Mouse (Mus musculus) intestine, embryonic 14.5 days (tissue): ENCODE results near the gene Rab33b. TPM values are rescaled to one million over a fixed set of nuclear protein-coding genes. Genes with fewer than 3 reads are reported as not detected.

ENCODE experiments used
- ATAC-seq: fragments of 200-750 bp; cut with Nextera tagmentation; replicated peaks from 2 replicates; pipeline ENCODE4 v1.8.0; 2017; ENCODE audit warnings: low read depth, moderate number of reproducible peaks, moderate TSS enrichment, moderate library complexity; ENCODE audit not compliant: low FRiP score, low TSS enrichment
- DNase-seq: peaks from one replicate; pipeline ENCODE4 v3.0.0-alpha.2; 2018; ENCODE audit warnings: low spot score
- H3K27ac ChIP-seq: fragments of 300-500 bp; sonication (generic); 2 replicates; pipeline ENCODE4 v1.5.1; 2014; ENCODE audit warnings: low read depth, mild to moderate bottlenecking, control low read depth
- H3K27me3 ChIP-seq: fragments of 300-500 bp; sonication (generic); replicated peaks from 2 replicates; pipeline ENCODE4 v1.6.1; 2014; ENCODE audit warnings: low read length, control low read depth; ENCODE audit not compliant: control insufficient read depth, insufficient read depth
- H3K36me3 ChIP-seq: fragments of 300-500 bp; sonication (generic); 2 replicates; pipeline ENCODE4 v1.6.1; 2014; ENCODE audit warnings: low read length, control low read depth; ENCODE audit not compliant: control insufficient read depth, insufficient read depth
- H3K4me1 ChIP-seq: fragments of 300-500 bp; sonication (generic); replicated peaks from 2 replicates; pipeline ENCODE4 v1.6.1; 2014; ENCODE audit warnings: low read length, control low read depth, mixed read lengths; ENCODE audit not compliant: control insufficient read depth, insufficient read depth
- H3K4me2 ChIP-seq: fragments of 300-500 bp; sonication (generic); 2 replicates; pipeline ENCODE4 v1.6.1; 2014; ENCODE audit warnings: low read length
- H3K4me3 ChIP-seq: fragments of 300-500 bp; sonication (generic); 2 replicates; pipeline ENCODE4 v1.5.1; 2014; ENCODE audit warnings: low read depth, low read length, control low read depth, mixed read lengths
- H3K9ac ChIP-seq: fragments of 300-500 bp; sonication (generic); 2 replicates; pipeline ENCODE4 v1.6.1; 2014; ENCODE audit warnings: mild to moderate bottlenecking, low read length
- H3K9me3 ChIP-seq: fragments of 300-500 bp; sonication (generic); 2 replicates; pipeline ENCODE4 v1.6.1; 2016; ENCODE audit warnings: low read length, control low read depth; ENCODE audit not compliant: control insufficient read depth
- WGBS: fragments of 180-500 bp; shearing (Covaris S2); extraction: QIAGEN DNeasy Blood & Tissue Kit; methylation state at CpG from one replicate; pipeline ENCODE4 v1.1.7; 2014; 5-methylcytosine and 5-hydroxymethylcytosine counted together
- polyA plus RNA-seq: library from polyadenylated mRNA; unstranded; fragments of >200 nt; fragmentation: Nextera tagmentation; extraction: Ambion mirVana; gene quantifications from 2 replicates; pipeline ENCODE4 v1.2.1, GENCODE M21; 2014

Gene Rab33b
- polyA plus RNA-seq, 1 experiment from 2014 or later: 20.0 TPM

DNA sequence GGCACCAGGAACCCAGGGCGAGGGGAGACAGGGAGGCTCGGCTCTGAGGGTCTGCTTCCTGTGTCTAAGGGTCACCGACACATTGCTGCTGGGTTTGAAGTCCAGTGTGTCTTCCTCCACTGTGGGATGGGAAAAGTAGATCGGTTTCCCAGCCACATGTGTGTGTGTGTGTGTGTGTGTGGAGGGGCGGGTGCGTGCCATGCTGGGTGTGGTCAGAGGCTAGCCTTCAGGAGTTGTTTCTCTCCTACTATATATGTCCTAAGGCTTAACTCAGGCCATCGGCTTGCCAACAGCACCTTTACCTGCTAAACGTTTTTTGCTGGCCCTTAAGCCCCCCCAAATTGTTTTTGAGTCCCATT lies 35.0 kb downstream of the Rab33b start:
- peaks cover 4% of the 10 kb centered on the region; the same call in 1 of the 2 replicates for H3K4me1 ChIP-seq
- H3K36me3 ChIP-seq: peaks cover 44% of the 10 kb centered on the region
- no peaks in the 10 kb centered on the region for H3K27me3 ChIP-seq
- H3K9ac ChIP-seq: no peak overlapping the region
- H3K9me3 ChIP-seq: no peaks in the 10 kb centered on the region
- H3K27ac ChIP-seq: peak overlapping the region; percentile 5; the same call in 1 of the 2 replicates
- WGBS: 64% methylated on average over 8 of the region's 8 CpGs
- no peak overlapping the region for H3K4me3 ChIP-seq
- H3K4me2 ChIP-seq: no peak overlapping the region
- DNase-seq (no peak), ATAC-seq (peak; percentile 37; the same call in 1 of the 2 replicates)

DNA sequence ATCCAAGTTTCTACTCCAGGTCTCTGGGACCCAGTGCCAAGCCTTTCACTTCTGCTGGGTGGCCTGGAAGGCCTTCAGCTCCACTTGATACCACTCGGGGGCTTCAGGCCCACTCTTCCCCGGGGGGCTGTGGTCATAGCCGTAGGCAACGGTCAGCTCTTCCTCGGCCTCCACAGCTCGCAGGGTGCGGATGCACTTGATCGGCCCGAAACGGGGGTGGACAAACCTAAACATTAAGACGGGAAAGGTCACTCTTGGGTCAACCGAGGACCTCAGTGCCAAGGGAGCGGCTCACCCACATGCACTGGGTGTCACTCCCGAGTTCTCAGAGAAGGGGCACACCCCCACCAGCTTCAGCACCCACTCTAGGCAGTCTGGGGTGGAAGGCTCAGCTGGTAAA lies 37.5 kb downstream of the Rab33b start:
- no peaks in the 10 kb centered on the region for H3K9me3 ChIP-seq
- no peak for ATAC-seq
- DNase-seq: no peak
- H3K36me3 ChIP-seq: peaks cover 67% of the 10 kb centered on the region
- H3K4me3 ChIP-seq: no peak overlapping the region
- 90% methylated on average over 14 of the region's 14 CpGs for WGBS
- no peak overlapping the region for H3K4me2 ChIP-seq
- H3K27me3 ChIP-seq: no peaks in the 10 kb centered on the region
- H3K27ac ChIP-seq: no peak overlapping the region
- peaks cover 4% of the 10 kb centered on the region; the same call in 1 of the 2 replicates for H3K4me1 ChIP-seq
- H3K9ac ChIP-seq: no peak overlapping the region

DNA sequence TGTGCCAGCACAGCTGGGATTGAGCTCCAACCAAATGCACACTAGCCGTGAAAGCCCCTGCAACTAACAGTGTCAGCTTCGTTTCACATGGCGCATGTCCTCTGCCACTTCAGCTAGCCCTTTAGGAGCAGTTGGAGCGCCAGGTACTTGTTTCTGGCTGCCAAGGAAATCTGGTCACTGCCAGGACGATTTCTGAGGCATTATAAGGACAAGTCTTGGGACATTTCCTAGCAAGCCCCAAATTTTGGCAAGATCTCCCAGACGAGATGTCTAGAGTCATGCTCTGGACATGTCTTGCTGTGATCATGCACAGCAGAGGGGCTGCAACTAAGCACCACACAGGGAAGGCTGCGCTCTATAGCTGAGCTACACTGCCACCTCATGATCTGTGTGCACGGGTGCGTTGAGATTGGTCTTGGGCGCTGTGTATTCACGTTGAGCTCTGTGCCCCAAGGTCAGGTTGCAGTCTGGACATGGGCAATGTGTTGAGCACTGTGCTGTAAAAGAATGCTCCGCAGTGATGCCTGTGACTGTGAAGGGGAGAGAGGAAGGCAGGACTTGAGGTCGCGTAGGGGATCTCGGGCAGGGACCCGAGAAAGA lies 41.6 kb downstream of the Rab33b start:
- Histone ChIP-seq H3K9me3 (no peaks in the 10 kb centered on the region), H3K27me3 (no peaks in the 10 kb centered on the region), H3K9ac (no peak overlapping the region), H3K4me3 (no peak overlapping the region), H3K36me3 (peaks cover 85% of the 10 kb centered on the region), H3K27ac (no peak overlapping the region), H3K4me2 (no peak overlapping the region), H3K4me1 (no peaks in the 10 kb centered on the region)
- ATAC-seq (no peak), DNase-seq (no peak)
- 87% methylated on average over 16 of the region's 16 CpGs for WGBS

DNA sequence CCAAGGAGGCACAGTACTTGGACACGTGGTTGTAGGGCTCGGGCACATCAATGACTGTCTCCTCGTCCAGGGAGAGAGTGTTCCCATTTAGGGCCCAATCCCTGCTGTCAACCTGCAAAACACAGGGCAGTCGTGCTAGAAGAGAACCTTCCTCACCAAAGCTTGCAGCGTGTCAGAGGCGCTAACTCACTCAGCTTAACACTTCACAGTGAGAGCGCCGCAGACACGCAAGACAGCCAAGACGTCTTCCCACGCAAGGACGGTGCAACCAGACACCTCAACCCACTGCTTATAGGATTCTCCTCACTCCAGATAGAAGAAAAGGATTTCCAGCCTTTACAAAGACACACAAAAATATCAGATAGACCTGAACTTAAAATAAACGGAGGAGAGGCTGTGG lies 43.2 kb downstream of the Rab33b start:
- Histone ChIP-seq H3K9me3 (no peaks in the 10 kb centered on the region), H3K9ac (no peak overlapping the region), H3K4me3 (no peak overlapping the region), H3K27ac (no peak overlapping the region), H3K4me2 (no peak overlapping the region), H3K27me3 (no peaks in the 10 kb centered on the region), H3K4me1 (peaks cover 11% of the 10 kb centered on the region), H3K36me3 (peaks cover 73% of the 10 kb centered on the region)
- DNase-seq (no peak), ATAC-seq (no peak)
- 90% methylated on average over 13 of the region's 13 CpGs for WGBS

DNA sequence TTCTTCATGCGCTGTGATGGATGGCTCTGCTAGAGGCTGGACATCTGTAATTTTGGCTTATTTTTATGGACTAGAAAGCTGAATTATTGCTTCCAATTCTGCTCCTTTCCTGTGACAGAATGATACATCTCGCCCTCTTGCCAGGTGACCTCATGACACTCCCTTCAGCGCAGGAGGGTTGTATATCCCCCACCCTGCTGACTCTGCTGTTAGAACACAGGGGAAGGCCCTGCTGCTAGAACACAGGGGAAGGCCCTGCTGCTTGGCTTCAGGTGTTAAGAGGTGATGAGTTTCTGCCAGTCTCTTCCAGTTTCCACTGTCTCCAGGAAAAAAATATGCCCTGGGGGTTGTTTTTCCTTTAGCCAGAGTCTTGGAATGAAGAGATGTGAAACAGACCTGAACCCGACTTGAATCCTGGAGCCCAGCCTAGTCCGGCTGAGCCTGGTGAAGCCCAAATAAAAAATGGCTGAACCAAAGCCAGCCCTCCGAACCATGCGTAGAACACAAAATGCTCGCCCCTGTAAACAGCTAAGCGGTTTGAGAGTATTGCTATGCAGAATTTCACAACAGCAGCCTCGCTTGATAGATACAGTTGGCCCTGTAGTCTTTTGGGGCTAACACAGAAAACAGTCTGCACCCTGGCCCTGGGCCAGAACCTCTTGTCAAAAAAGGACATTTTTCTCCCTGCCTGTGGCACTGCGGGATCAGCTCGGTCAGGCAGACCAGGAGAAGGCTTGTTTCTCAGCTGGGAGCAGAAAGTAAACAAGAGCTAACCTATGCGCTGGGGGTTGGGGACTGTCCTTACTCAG lies 48.0 kb downstream of the Rab33b start:
- Histone ChIP-seq H3K27ac (peak overlapping the region; percentile 47), H3K4me2 (no peak overlapping the region), H3K4me1 (peaks cover 24% of the 10 kb centered on the region), H3K36me3 (peaks cover 66% of the 10 kb centered on the region), H3K27me3 (no peaks in the 10 kb centered on the region), H3K9me3 (no peaks in the 10 kb centered on the region), H3K9ac (no peak overlapping the region), H3K4me3 (no peak overlapping the region)
- ATAC-seq: peak; percentile 62
- WGBS: 35% methylated on average over 13 of the region's 13 CpGs
- peak; percentile 73 for DNase-seq

DNA sequence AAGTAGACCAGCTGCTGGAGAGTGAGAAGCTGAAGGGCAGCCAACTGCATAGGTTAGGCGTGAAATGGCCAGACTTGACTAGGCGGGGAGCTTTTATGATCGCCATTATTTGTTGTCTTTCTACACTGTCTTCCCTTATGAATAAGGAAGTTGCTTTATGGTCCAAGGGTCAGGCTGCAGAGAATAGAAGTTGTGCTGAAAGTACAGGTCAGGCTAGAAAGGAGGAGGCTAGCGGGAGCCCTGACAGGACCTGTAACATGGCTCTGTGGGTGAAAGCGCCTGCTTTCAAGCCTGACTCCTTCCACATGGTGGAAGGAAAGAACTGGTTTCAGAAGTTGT lies 48.5 kb downstream of the Rab33b start:
- Histone ChIP-seq H3K36me3 (peaks cover 65% of the 10 kb centered on the region), H3K4me3 (no peak overlapping the region), H3K27ac (peak overlapping the region; percentile 47), H3K4me1 (peaks cover 24% of the 10 kb centered on the region), H3K9me3 (no peaks in the 10 kb centered on the region), H3K27me3 (no peaks in the 10 kb centered on the region), H3K9ac (no peak overlapping the region), H3K4me2 (no peak overlapping the region)
- peak; percentile 70 for ATAC-seq
- peak; percentile 65 for DNase-seq
- 38% methylated on average over 5 of the region's 5 CpGs for WGBS

DNA sequence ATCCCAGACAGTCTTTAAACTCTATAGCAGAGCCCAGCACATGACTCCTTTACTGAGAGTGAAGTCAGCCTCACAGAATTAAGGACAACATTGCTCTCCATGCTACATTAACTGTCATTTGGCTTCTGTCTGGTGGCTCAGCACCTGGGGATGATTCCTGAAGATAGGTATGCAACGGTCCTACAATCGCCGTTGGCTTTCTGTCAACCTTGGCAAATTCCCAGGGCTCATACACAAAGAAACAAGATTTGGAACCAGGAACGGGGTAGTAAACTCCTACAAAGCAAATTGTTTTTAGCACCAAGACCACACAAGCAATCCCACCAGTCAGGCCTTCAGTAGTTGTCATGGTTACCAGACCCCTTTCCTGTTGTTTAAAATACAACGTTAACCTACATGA lies 49.9 kb downstream of the Rab33b start:
- Histone ChIP-seq H3K9ac (no peak overlapping the region), H3K27ac (no peak overlapping the region), H3K4me3 (no peak overlapping the region), H3K27me3 (no peaks in the 10 kb centered on the region), H3K4me1 (peaks cover 24% of the 10 kb centered on the region), H3K9me3 (no peaks in the 10 kb centered on the region), H3K4me2 (no peak overlapping the region), H3K36me3 (peaks cover 66% of the 10 kb centered on the region)
- no peak for DNase-seq
- WGBS: 78% methylated on average over 5 of the region's 5 CpGs
- no peak for ATAC-seq

DNA sequence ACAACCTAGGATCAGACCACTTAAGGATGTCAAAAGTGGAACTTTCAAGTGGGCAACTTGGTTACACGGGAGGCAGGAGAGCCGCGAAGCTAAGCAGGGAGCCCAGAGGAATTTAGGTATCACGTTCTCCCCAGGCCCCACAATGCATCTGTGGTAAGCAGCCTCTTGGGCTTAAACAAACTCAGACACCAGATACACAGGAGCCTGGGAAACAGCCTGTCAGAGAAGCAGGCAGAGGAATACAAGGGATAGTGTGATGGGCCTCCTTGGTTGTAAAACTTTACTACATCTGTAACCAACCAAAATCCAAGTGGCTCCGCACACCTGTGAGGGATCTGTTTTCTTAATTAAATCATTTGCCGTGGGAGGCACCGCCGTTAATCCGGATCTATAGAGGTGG lies 50.3 kb downstream of the Rab33b start:
- DNase-seq (no peak), ATAC-seq (no peak)
- H3K4me2 ChIP-seq: no peak overlapping the region
- 64% methylated on average over 9 of the region's 9 CpGs for WGBS
- peaks cover 67% of the 10 kb centered on the region for H3K36me3 ChIP-seq
- no peak overlapping the region for H3K27ac ChIP-seq
- no peak overlapping the region for H3K9ac ChIP-seq
- H3K27me3 ChIP-seq: no peaks in the 10 kb centered on the region
- H3K4me1 ChIP-seq: peaks cover 24% of the 10 kb centered on the region
- H3K9me3 ChIP-seq: no peaks in the 10 kb centered on the region
- H3K4me3 ChIP-seq: no peak overlapping the region
